Mouse (Mus musculus) G1E (cell line): Measurements from ENCODE around the gene Actl10.

Experiments used
- CTCF ChIP-seq: IDR thresholded peaks from 2 replicates; pipeline ENCODE4 v1.5.1; 2012; ENCODE audit warnings: low read depth, low read length, inconsistent platforms, mixed read lengths
- GATA1 ChIP-seq: IDR thresholded peaks from 2 replicates; pipeline ENCODE4 v1.6.1; 2012; ENCODE audit warnings: borderline replicate concordance, low read length, inconsistent platforms, mixed read lengths
- GATA2 ChIP-seq: IDR thresholded peaks from 2 replicates; pipeline ENCODE4 v1.6.1; 2012; ENCODE audit warnings: low read depth, low read length, inconsistent platforms, borderline replicate concordance
- POLR2AphosphoS5 ChIP-seq: IDR thresholded peaks from 2 replicates; pipeline ENCODE4 v1.6.1; 2012; ENCODE audit warnings: low read depth, low read length, inconsistent platforms; ENCODE audit not compliant: insufficient replicate concordance
- TAL1 ChIP-seq: conservative IDR thresholded peaks from 2 replicates; pipeline ENCODE4 v1.6.1; 2012; ENCODE audit warnings: low read depth, low read length, inconsistent platforms, mixed read lengths

DNA sequence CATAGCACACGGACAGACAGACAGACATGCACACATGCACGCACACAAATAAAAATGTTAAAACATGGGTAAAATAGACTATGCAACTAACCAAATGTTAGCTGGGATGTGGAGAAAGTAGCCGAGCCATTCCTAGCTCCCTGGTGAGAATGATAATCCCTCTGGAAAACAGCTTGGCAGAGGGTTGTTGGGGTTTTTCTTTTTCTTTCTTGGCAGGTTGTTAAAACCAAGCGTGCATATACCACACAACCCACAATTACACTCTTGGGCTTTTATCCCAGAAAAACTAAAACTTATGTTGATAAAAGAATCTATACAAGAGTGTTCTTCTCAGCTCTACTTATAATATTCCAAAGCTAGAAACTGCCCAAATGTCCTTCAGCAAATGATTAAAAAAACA is 37.5 kb downstream of the Actl10 start:
- TF ChIP-seq TAL1 = no peak
- no peak for TF ChIP-seq POLR2AphosphoS5
- TF ChIP-seq CTCF = no peak
- no peak for TF ChIP-seq GATA1
- no peak for TF ChIP-seq GATA2
